Mouse (Mus musculus): Measurements from ENCODE around the gene Fkbp11. TPM values are rescaled to one million over a fixed set of nuclear protein-coding genes. Genes with fewer than 3 reads are reported as not detected.

Fkbp11 gene
- total RNA-seq, 1 experiment = 105 TPM

DNA sequence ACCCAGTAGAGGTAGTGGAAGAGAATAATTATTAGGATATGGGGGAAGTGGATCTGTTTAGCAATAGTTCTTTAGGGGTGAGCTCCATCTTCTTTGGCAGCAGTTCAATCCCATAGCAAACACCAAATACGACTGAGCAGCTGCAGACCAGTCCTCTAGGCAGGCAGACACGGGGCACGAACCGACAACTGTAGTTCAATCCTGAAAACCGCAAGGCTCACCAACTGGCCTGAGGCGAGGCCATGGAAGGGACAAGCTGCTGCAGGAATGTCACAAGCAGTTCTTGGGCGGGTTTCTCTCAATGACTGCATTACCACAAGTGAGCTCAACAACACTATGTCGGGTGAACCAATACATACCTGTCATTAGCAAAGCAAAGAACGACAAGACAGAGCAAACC lies 23.7 kb downstream of the Fkbp11 start:
- no peak for DNase-seq (ENCODE audit: low read depth, low spot score)
- Histone ChIP-seq H3K9ac (ENCODE audit: insufficient read depth, low read depth, low read length, poor library complexity, severe bottlenecking) (no peak overlapping the region), H3K4me3 (ENCODE audit: insufficient read depth in 1 of 2, low read depth in 1 of 2, low read length in 2 of 2, poor library complexity in 1 of 2, severe bottlenecking in 1 of 2) (no peak overlapping the region), H3K27ac (ENCODE audit: insufficient read depth, low read depth, low read length, poor library complexity, severe bottlenecking) (no peak overlapping the region), H3K9me3 (ENCODE audit: control insufficient read depth, insufficient read depth, low read depth, low read length) (no peaks in the 10 kb centered on the region), H3K4me1 (ENCODE audit: control insufficient read depth in 2 of 2, insufficient read depth in 2 of 2, low read length in 2 of 2, poor library complexity in 1 of 2) (no peaks in the 10 kb centered on the region; a peak in 1 of 4 replicates), H3K36me3 (ENCODE audit: control insufficient read depth, insufficient read depth, low read length, poor library complexity, severe bottlenecking) (no peaks in the 10 kb centered on the region)
- in situ Hi-C loops (cut with MboI; ENCODE audit: low sequenced_read_pairs in 2 of 2, unreplicated experiment in 2 of 2) = no loop called here
- TF ChIP-seq ZC3H11A (IDR thresholded peaks at IDR 0.05; ENCODE audit: borderline replicate concordance, low read depth, low read length) (no peak), CHD2 (IDR thresholded peaks at IDR 0.05; ENCODE audit: low read depth, low read length) (no peak), MAFK (IDR thresholded peaks at IDR 0.05; ENCODE audit: insufficient read depth, low read depth, low read length) (no peak), HCFC1 (IDR thresholded peaks at IDR 0.05; ENCODE audit: borderline replicate concordance, insufficient read depth, low read length) (no peak), ZNF384 (IDR thresholded peaks at IDR 0.05; ENCODE audit: low read depth, low read length) (no peak)

GRCm38 (mm10) chr15:98699190-98700105 lies 28.6 kb downstream of the Fkbp11 start:
- H3K9me3 ChIP-seq (ENCODE audit: control insufficient read depth, insufficient read depth, low read depth, low read length) = no peaks in the 10 kb centered on the region
- DNase-seq (ENCODE audit: low read depth, low spot score) = peak; percentile 79
- no peaks in the 10 kb centered on the region for H3K36me3 ChIP-seq (ENCODE audit: control insufficient read depth, insufficient read depth, low read length, poor library complexity, severe bottlenecking)
- peak overlapping the region; percentile 57 to 59 for H3K4me3 ChIP-seq (ENCODE audit: insufficient read depth in 1 of 2, low read depth in 1 of 2, low read length in 2 of 2, poor library complexity in 1 of 2, severe bottlenecking in 1 of 2)
- H3K27ac ChIP-seq (ENCODE audit: insufficient read depth, low read depth, low read length, poor library complexity, severe bottlenecking) = no peak overlapping the region
- TF ChIP-seq HCFC1 (IDR thresholded peaks at IDR 0.05; ENCODE audit: borderline replicate concordance, insufficient read depth, low read length) (peak; percentile 65; the same call in 1 of the 2 replicates), ZNF384 (IDR thresholded peaks at IDR 0.05; ENCODE audit: low read depth, low read length) (peak; percentile 81), CHD2 (IDR thresholded peaks at IDR 0.05; ENCODE audit: low read depth, low read length) (no peak), MAFK (IDR thresholded peaks at IDR 0.05; ENCODE audit: insufficient read depth, low read depth, low read length) (no peak), ZC3H11A (IDR thresholded peaks at IDR 0.05; ENCODE audit: borderline replicate concordance, low read depth, low read length) (0 out of 2 replicates have a peak, but pooled peaks have one; percentile 3)
- in situ Hi-C loops (cut with MboI; ENCODE audit: low sequenced_read_pairs in 2 of 2, unreplicated experiment in 2 of 2) = no loop called here
- H3K4me1 ChIP-seq (ENCODE audit: control insufficient read depth in 2 of 2, insufficient read depth in 2 of 2, low read length in 2 of 2, poor library complexity in 1 of 2) = peaks cover 0 to 6% of the 10 kb centered on the region in 2 experiments; a peak in 1 of 4 replicates
- peak overlapping the region; percentile 39; the same call in 1 of the 2 replicates for H3K9ac ChIP-seq (ENCODE audit: insufficient read depth, low read depth, low read length, poor library complexity, severe bottlenecking)

- H3K4me3 ChIP-seq (ENCODE audit: insufficient read depth in 1 of 2, low read depth in 1 of 2, low read length in 2 of 2, poor library complexity in 1 of 2, severe bottlenecking in 1 of 2) = peak overlapping the region; percentile 41 to 48; a peak in 3 of 4 replicates
These were observed 31.8 kb downstream of the Fkbp11 start for GRCm38 (mm10) chr15:98696216-98696615.

DNA sequence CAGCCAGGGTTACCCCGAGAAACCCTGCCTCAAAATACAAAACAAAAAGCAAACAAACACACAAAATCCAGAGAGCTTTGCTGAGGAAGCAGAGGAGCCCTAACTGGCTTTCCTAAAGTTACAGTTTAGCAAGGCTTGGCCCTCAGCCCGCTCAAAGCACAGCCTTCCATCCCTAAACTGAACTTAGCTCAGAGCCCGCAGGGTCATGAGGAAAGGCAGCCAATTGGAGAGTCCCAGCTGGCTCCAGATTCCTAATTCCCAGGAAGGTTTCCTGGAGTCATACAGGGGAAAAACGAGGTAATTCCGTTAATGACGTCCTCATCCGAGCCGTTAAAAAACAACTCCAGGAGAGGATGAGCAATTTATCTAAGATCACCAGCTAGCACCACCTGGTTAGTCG lies 32.3 kb downstream of the Fkbp11 start:
- no peaks in the 10 kb centered on the region for H3K36me3 ChIP-seq (ENCODE audit: control insufficient read depth, insufficient read depth, low read length, poor library complexity, severe bottlenecking)
- DNase-seq (ENCODE audit: low read depth, low spot score) = no peak
- H3K4me3 ChIP-seq (ENCODE audit: insufficient read depth in 1 of 2, low read depth in 1 of 2, low read length in 2 of 2, poor library complexity in 1 of 2, severe bottlenecking in 1 of 2) = peak overlapping the region; percentile 41 to 48; a peak in 3 of 4 replicates
- no peaks in the 10 kb centered on the region for H3K9me3 ChIP-seq (ENCODE audit: control insufficient read depth, insufficient read depth, low read depth, low read length)
- no peak overlapping the region for H3K27ac ChIP-seq (ENCODE audit: insufficient read depth, low read depth, low read length, poor library complexity, severe bottlenecking)
- H3K9ac ChIP-seq (ENCODE audit: insufficient read depth, low read depth, low read length, poor library complexity, severe bottlenecking) = peak overlapping the region; percentile 50; the same call in 1 of the 2 replicates
- H3K4me1 ChIP-seq (ENCODE audit: control insufficient read depth in 2 of 2, insufficient read depth in 2 of 2, low read length in 2 of 2, poor library complexity in 1 of 2) = peaks cover 0 to 12% of the 10 kb centered on the region in 2 experiments; a peak in 2 of 4 replicates
- in situ Hi-C loops (cut with MboI; ENCODE audit: low sequenced_read_pairs in 2 of 2, unreplicated experiment in 2 of 2) = no loop called here
- TF ChIP-seq CHD2 (IDR thresholded peaks at IDR 0.05; ENCODE audit: low read depth, low read length) = no peak
- no peak for TF ChIP-seq ZC3H11A (IDR thresholded peaks at IDR 0.05; ENCODE audit: borderline replicate concordance, low read depth, low read length)
- no peak for TF ChIP-seq MAFK (IDR thresholded peaks at IDR 0.05; ENCODE audit: insufficient read depth, low read depth, low read length)
- TF ChIP-seq ZNF384 (IDR thresholded peaks at IDR 0.05; ENCODE audit: low read depth, low read length) = no peak
- no peak for TF ChIP-seq HCFC1 (IDR thresholded peaks at IDR 0.05; ENCODE audit: borderline replicate concordance, insufficient read depth, low read length)

More at GRCm38 (mm10) chr15:98696216-98696615, 31.8 kb downstream of the Fkbp11 start:
- peak; percentile 41 for DNase-seq (ENCODE audit: low read depth, low spot score)
- Histone ChIP-seq H3K4me1 (ENCODE audit: control insufficient read depth in 2 of 2, insufficient read depth in 2 of 2, low read length in 2 of 2, poor library complexity in 1 of 2) (peaks cover 0 to 12% of the 10 kb centered on the region in 2 experiments; a peak in 2 of 4 replicates), H3K36me3 (ENCODE audit: control insufficient read depth, insufficient read depth, low read length, poor library complexity, severe bottlenecking) (no peaks in the 10 kb centered on the region), H3K9me3 (ENCODE audit: control insufficient read depth, insufficient read depth, low read depth, low read length) (no peaks in the 10 kb centered on the region), H3K27ac (ENCODE audit: insufficient read depth, low read depth, low read length, poor library complexity, severe bottlenecking) (no peak overlapping the region), H3K9ac (ENCODE audit: insufficient read depth, low read depth, low read length, poor library complexity, severe bottlenecking) (peak overlapping the region; percentile 50; the same call in 1 of the 2 replicates)
- in situ Hi-C loops (cut with MboI; ENCODE audit: low sequenced_read_pairs in 2 of 2, unreplicated experiment in 2 of 2) = no loop called here
- no peak for TF ChIP-seq CHD2 (IDR thresholded peaks at IDR 0.05; ENCODE audit: low read depth, low read length)
- no peak for TF ChIP-seq ZNF384 (IDR thresholded peaks at IDR 0.05; ENCODE audit: low read depth, low read length)
- TF ChIP-seq MAFK (IDR thresholded peaks at IDR 0.05; ENCODE audit: insufficient read depth, low read depth, low read length) = no peak
- TF ChIP-seq HCFC1 (IDR thresholded peaks at IDR 0.05; ENCODE audit: borderline replicate concordance, insufficient read depth, low read length) = no peak

All from ES-E14 (cell line).